Mouse (Mus musculus) intestine, embryonic 16.5 days (tissue): Measurements from ENCODE around the gene Timm50. TPM values are rescaled to one million over a fixed set of nuclear protein-coding genes. Genes with fewer than 3 reads are reported as not detected.

Source experiments
- ATAC-seq: fragments of 200-750 bp; cut with Nextera tagmentation; 2 replicates; pipeline ENCODE4 v1.8.0; 2017; ENCODE audit warnings: moderate TSS enrichment, moderate library complexity
- H3K27ac ChIP-seq: fragments of 300-500 bp; sonication (generic); 2 replicates; pipeline ENCODE4 v1.5.1; 2014; ENCODE audit warnings: mild to moderate bottlenecking, low read length
- H3K27me3 ChIP-seq: fragments of 300-500 bp; sonication (generic); replicated peaks from 2 replicates; pipeline ENCODE4 v1.6.1; 2014; ENCODE audit warnings: low read length, control low read depth, mixed read lengths; ENCODE audit not compliant: control insufficient read depth, insufficient read depth
- H3K36me3 ChIP-seq: fragments of 300-500 bp; sonication (generic); 2 replicates; pipeline ENCODE4 v1.6.1; 2014; ENCODE audit warnings: low read length, control low read depth; ENCODE audit not compliant: control insufficient read depth, insufficient read depth
- H3K4me1 ChIP-seq: fragments of 300-500 bp; sonication (generic); 2 replicates; pipeline ENCODE4 v1.6.1; 2014; ENCODE audit warnings: low read length, control low read depth, mixed read lengths; ENCODE audit not compliant: control insufficient read depth, insufficient read depth
- H3K4me2 ChIP-seq: fragments of 300-500 bp; sonication (generic); 2 replicates; pipeline ENCODE4 v1.6.1; 2014; ENCODE audit warnings: low read depth, low read length, control low read depth
- H3K4me3 ChIP-seq: fragments of 300-500 bp; sonication (generic); 2 replicates; pipeline ENCODE4 v1.5.1; 2014; ENCODE audit warnings: mild to moderate bottlenecking, low read length
- H3K9ac ChIP-seq: fragments of 300-500 bp; sonication (generic); 2 replicates; pipeline ENCODE4 v1.6.1; 2014; ENCODE audit warnings: low read depth, low read length
- H3K9me3 ChIP-seq: fragments of 300-500 bp; sonication (generic); 2 replicates; pipeline ENCODE4 v1.6.1; 2016; ENCODE audit warnings: low read length, control low read depth; ENCODE audit not compliant: control insufficient read depth
- WGBS: fragments of 180-500 bp; shearing (Covaris S2); extraction: QIAGEN DNeasy Blood & Tissue Kit; methylation state at CpG from one replicate; pipeline ENCODE4 v1.1.7; 2014; 5-methylcytosine and 5-hydroxymethylcytosine counted together
- polyA plus RNA-seq: library from polyadenylated mRNA; unstranded; fragments of >200 nt; fragmentation: Nextera tagmentation; extraction: Ambion mirVana; gene quantifications from 2 replicates; pipeline ENCODE4 v1.2.1, GENCODE M21; 2015

Timm50 gene
- polyA plus RNA-seq, result 161 and 174 TPM in 2 replicates

- Histone ChIP-seq H3K9me3 (no peaks in the 10 kb centered on the region), H3K4me1 (peaks cover 8% of the 10 kb centered on the region), H3K4me2 (peak within 1 kb of the TSS; percentile 84), H3K4me3 (peak within 1 kb of the TSS; percentile 80), H3K27ac (peak within 1 kb of the TSS; percentile 69), H3K9ac (peak within 1 kb of the TSS; percentile 92), H3K27me3 (no peaks in the 10 kb centered on the region), H3K36me3 (peaks cover 18% of the 10 kb centered on the region)
- peak; percentile 97 for ATAC-seq
- WGBS, result under 1% methylated on average over 43 of the region's 45 CpGs
Measured at GRCm38 (mm10) chr7:28311926-28312543, at the start of gene Timm50. Gene Timm50, minus strand, starts transcription at chr7:28312072.

GRCm38 (mm10) chr7:28360291-28360690, 48.4 kb upstream of the Timm50 start:
- WGBS, result 96% methylated on average over 6 of the region's 6 CpGs
- no peaks in the 10 kb centered on the region for H3K9me3 ChIP-seq
- H3K9ac ChIP-seq, result no peak overlapping the region
- no peak overlapping the region for H3K4me3 ChIP-seq
- H3K27me3 ChIP-seq, result no peaks in the 10 kb centered on the region
- peaks cover 24% of the 10 kb centered on the region for H3K4me1 ChIP-seq
- no peak overlapping the region for H3K27ac ChIP-seq
- H3K36me3 ChIP-seq, result peaks cover 26% of the 10 kb centered on the region
- ATAC-seq, result no peak
- no peak overlapping the region for H3K4me2 ChIP-seq

GRCm38 (mm10) chr7:28359854-28360253, 48.0 kb upstream of the Timm50 start:
- Histone ChIP-seq H3K27me3 (no peaks in the 10 kb centered on the region), H3K27ac (no peak overlapping the region), H3K36me3 (peaks cover 25% of the 10 kb centered on the region), H3K9ac (no peak overlapping the region), H3K4me2 (no peak overlapping the region), H3K4me1 (peaks cover 24% of the 10 kb centered on the region), H3K9me3 (no peaks in the 10 kb centered on the region), H3K4me3 (no peak overlapping the region)
- no peak for ATAC-seq
- 88% methylated on average over 10 of the region's 10 CpGs for WGBS

- no peak overlapping the region for H3K4me2 ChIP-seq
Measured at GRCm38 (mm10) chr7:28358431-28358830, 46.6 kb upstream of the Timm50 start.

GRCm38 (mm10) chr7:28357984-28358383, 46.1 kb upstream of the Timm50 start:
- Histone ChIP-seq H3K27me3 (no peaks in the 10 kb centered on the region), H3K27ac (peak overlapping the region; percentile 60), H3K9me3 (no peaks in the 10 kb centered on the region), H3K36me3 (peaks cover 39% of the 10 kb centered on the region), H3K9ac (0 out of 2 replicates have a peak overlapping the region, but pooled peaks have one; percentile 7), H3K4me3 (no peak overlapping the region), H3K4me1 (peaks cover 24% of the 10 kb centered on the region), H3K4me2 (peak overlapping the region; percentile 10; the same call in 1 of the 2 replicates)
- WGBS, result 3% methylated on average over 5 of the region's 5 CpGs
- peak; percentile 29 for ATAC-seq

More at GRCm38 (mm10) chr7:28358431-28358830, 46.6 kb upstream of the Timm50 start:
- Histone ChIP-seq H3K36me3 (peaks cover 34% of the 10 kb centered on the region), H3K9ac (0 out of 2 replicates have a peak overlapping the region, but pooled peaks have one; percentile 7), H3K27me3 (no peaks in the 10 kb centered on the region), H3K4me3 (no peak overlapping the region), H3K4me1 (peaks cover 24% of the 10 kb centered on the region), H3K27ac (peak overlapping the region; percentile 60), H3K9me3 (no peaks in the 10 kb centered on the region)
- no peak for ATAC-seq
- WGBS, result 46% methylated on average over 7 of the region's 7 CpGs

- Histone ChIP-seq H3K27me3 (no peaks in the 10 kb centered on the region), H3K9ac (no peak overlapping the region), H3K4me2 (no peak overlapping the region), H3K4me1 (peaks cover 26% of the 10 kb centered on the region), H3K27ac (peak overlapping the region; percentile 60), H3K4me3 (no peak overlapping the region), H3K9me3 (no peaks in the 10 kb centered on the region), H3K36me3 (peaks cover 36% of the 10 kb centered on the region)
- 8% methylated on average over 5 of the region's 5 CpGs for WGBS
- ATAC-seq, result peak; percentile 32
Measured at GRCm38 (mm10) chr7:28356981-28357380, 45.1 kb upstream of the Timm50 start.

- Histone ChIP-seq H3K4me1 (peaks cover 34% of the 10 kb centered on the region), H3K4me2 (no peak overlapping the region), H3K4me3 (no peak overlapping the region), H3K36me3 (peaks cover 29% of the 10 kb centered on the region), H3K9ac (no peak overlapping the region), H3K27ac (no peak overlapping the region), H3K27me3 (no peaks in the 10 kb centered on the region), H3K9me3 (no peaks in the 10 kb centered on the region)
- no peak for ATAC-seq
- WGBS, result 86% methylated on average over 3 of the region's 3 CpGs
Measured at GRCm38 (mm10) chr7:28355221-28355620, 43.3 kb upstream of the Timm50 start.

GRCm38 (mm10) chr7:28354596-28354995, 42.7 kb upstream of the Timm50 start:
- Histone ChIP-seq H3K36me3 (peaks cover 27% of the 10 kb centered on the region), H3K4me3 (no peak overlapping the region), H3K27ac (no peak overlapping the region), H3K9ac (no peak overlapping the region), H3K9me3 (no peaks in the 10 kb centered on the region), H3K4me2 (no peak overlapping the region), H3K27me3 (no peaks in the 10 kb centered on the region), H3K4me1 (peaks cover 37% of the 10 kb centered on the region)
- ATAC-seq, result no peak
- WGBS, result 93% methylated on average over 3 of the region's 3 CpGs

GRCm38 (mm10) chr7:28354113-28354581, 42.3 kb upstream of the Timm50 start:
- Histone ChIP-seq H3K4me3 (no peak overlapping the region), H3K9ac (no peak overlapping the region), H3K4me1 (peaks cover 41% of the 10 kb centered on the region), H3K4me2 (no peak overlapping the region), H3K9me3 (no peaks in the 10 kb centered on the region), H3K27ac (no peak overlapping the region), H3K36me3 (peaks cover 27% of the 10 kb centered on the region), H3K27me3 (no peaks in the 10 kb centered on the region)
- ATAC-seq, result no peak
- 66% methylated on average over 3 of the region's 3 CpGs for WGBS
